Mouse (Mus musculus) midbrain, embryonic 11.5 days (tissue): Measurements from ENCODE around the gene Hist1h1d. TPM values are rescaled to one million over a fixed set of nuclear protein-coding genes. Genes with fewer than 3 reads are reported as not detected.

ENCODE experiments used
- ATAC-seq: fragments of 200-750 bp; cut with Nextera tagmentation; 2 replicates; pipeline ENCODE4 v1.8.0; 2017; ENCODE audit warnings: moderate TSS enrichment, moderate library complexity; ENCODE audit not compliant: low FRiP score
- DNase-seq: peaks from one replicate; pipeline ENCODE4 v3.0.0; 2015; ENCODE audit warnings: low spot score; ENCODE audit errors: missing footprints
- H3K27ac ChIP-seq: fragments of 300-500 bp; sonication (generic); 2 replicates; pipeline ENCODE4 v1.5.1; 2014; ENCODE audit warnings: low read depth, low read length
- H3K27me3 ChIP-seq: fragments of 300-500 bp; sonication (generic); 2 replicates; pipeline ENCODE4 v1.6.1; 2014; ENCODE audit warnings: mild to moderate bottlenecking, low read length, moderate library complexity, mixed read lengths; ENCODE audit not compliant: control insufficient read depth, insufficient read depth
- H3K36me3 ChIP-seq: fragments of 300-500 bp; sonication (generic); 2 replicates; pipeline ENCODE4 v1.6.1; 2014; ENCODE audit warnings: mild to moderate bottlenecking, low read length, moderate library complexity, mixed read lengths; ENCODE audit not compliant: control insufficient read depth, insufficient read depth
- H3K4me1 ChIP-seq: fragments of 300-500 bp; sonication (generic); 2 replicates; pipeline ENCODE4 v1.6.1; 2014; ENCODE audit warnings: low read length; ENCODE audit not compliant: control insufficient read depth, insufficient read depth
- H3K4me2 ChIP-seq: fragments of 300-500 bp; sonication (generic); 2 replicates; pipeline ENCODE4 v1.6.1; 2014; ENCODE audit warnings: mild to moderate bottlenecking, moderate library complexity
- H3K4me3 ChIP-seq: fragments of 300-500 bp; sonication (generic); 2 replicates; pipeline ENCODE4 v1.5.1; 2014; ENCODE audit warnings: low read depth, low read length
- H3K9ac ChIP-seq: fragments of 300-500 bp; sonication (generic); 2 replicates; pipeline ENCODE4 v1.6.1; 2014; ENCODE audit warnings: low read length
- H3K9me3 ChIP-seq: fragments of 300-500 bp; sonication (generic); 2 replicates; pipeline ENCODE4 v1.6.1; 2016; ENCODE audit warnings: low read length; ENCODE audit not compliant: control insufficient read depth
- WGBS: fragments of 180-500 bp; shearing (Covaris S2); extraction: QIAGEN DNeasy Blood & Tissue Kit; methylation state at CpG from one replicate; pipeline ENCODE4 v1.1.7; 2014; 5-methylcytosine and 5-hydroxymethylcytosine counted together
- polyA plus RNA-seq: library from polyadenylated mRNA; unstranded; fragments of >200 nt; fragmentation: Nextera tagmentation; extraction: Ambion mirVana; gene quantifications from 2 replicates; pipeline ENCODE4 v1.2.1, GENCODE M21; 2014

The Hist1h1d gene
- polyA plus RNA-seq = 0.59 and 0.61 TPM in 2 replicates

- peak within 1 kb of the TSS; percentile 89; the same call in 1 of the 2 replicates for H3K9ac ChIP-seq
- H3K4me3 ChIP-seq = no peak within 1 kb of the TSS
- H3K36me3 ChIP-seq = no peaks in the 10 kb centered on the region
- H3K4me2 ChIP-seq = peak within 1 kb of the TSS; percentile 93; the same call in 1 of the 2 replicates
- no peaks in the 10 kb centered on the region for H3K27me3 ChIP-seq
- ATAC-seq (no peak), DNase-seq (no peak)
- H3K27ac ChIP-seq = peak within 1 kb of the TSS; percentile 98
- no peaks in the 10 kb centered on the region for H3K9me3 ChIP-seq
- H3K4me1 ChIP-seq = peaks cover 9% of the 10 kb centered on the region
Measured at GRCm38 (mm10) chr13:23552962-23553361, at the start of gene Hist1h1d. Hist1h1d (plus strand) TSS chr13:23553262.

DNA sequence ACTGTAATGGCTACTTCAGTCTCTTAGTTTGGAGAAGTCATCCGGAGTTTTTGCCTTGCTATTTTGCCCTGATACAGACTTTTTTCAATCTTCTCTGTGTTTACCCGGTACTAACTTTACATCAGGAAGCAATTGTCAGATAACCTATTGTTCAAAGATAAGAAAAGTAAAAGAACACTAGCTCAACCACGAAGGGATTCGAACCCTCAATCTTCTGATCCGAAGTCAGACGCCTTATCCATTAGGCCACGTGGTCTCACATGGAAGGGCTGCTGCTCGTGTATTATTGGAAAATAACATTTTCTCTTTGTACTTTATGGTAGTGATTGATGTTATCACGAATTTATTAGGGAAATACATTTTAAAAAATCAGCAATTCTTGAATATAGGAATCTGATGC lies 49.3 kb upstream of the Hist1h1d start:
- H3K9me3 ChIP-seq = no peaks in the 10 kb centered on the region
- no peak overlapping the region for H3K27ac ChIP-seq
- DNase-seq (peak; percentile 98), ATAC-seq (no peak; the same call in 1 of the 2 replicates)
- H3K4me1 ChIP-seq = peaks cover 13% of the 10 kb centered on the region; the same call in 1 of the 2 replicates
- no peak overlapping the region for H3K9ac ChIP-seq
- H3K4me3 ChIP-seq = 0 out of 2 replicates have a peak overlapping the region, but pooled peaks have one; percentile 4
- peaks cover 2% of the 10 kb centered on the region; the same call in 1 of the 2 replicates for H3K27me3 ChIP-seq
- no peaks in the 10 kb centered on the region for H3K36me3 ChIP-seq
- 0 out of 2 replicates have a peak overlapping the region, but pooled peaks have one; percentile 18 for H3K4me2 ChIP-seq
- under 1% methylated on average over 9 of the region's 9 CpGs for WGBS

- no peaks in the 10 kb centered on the region for H3K36me3 ChIP-seq
- H3K9me3 ChIP-seq = no peaks in the 10 kb centered on the region
- peaks cover 13% of the 10 kb centered on the region; the same call in 1 of the 2 replicates for H3K4me1 ChIP-seq
- peak overlapping the region; percentile 30 for H3K4me3 ChIP-seq
- ATAC-seq (peak; percentile 65; the same call in 1 of the 2 replicates), DNase-seq (peak; percentile 94)
- 2% methylated on average over 14 of the region's 14 CpGs for WGBS
- peak overlapping the region; percentile 31 for H3K9ac ChIP-seq
- no peak overlapping the region for H3K27ac ChIP-seq
- peak overlapping the region; percentile 39 for H3K4me2 ChIP-seq
- peaks cover 2% of the 10 kb centered on the region; the same call in 1 of the 2 replicates for H3K27me3 ChIP-seq
Measured at GRCm38 (mm10) chr13:23505662-23506345, 47.3 kb upstream of the Hist1h1d start.

- Histone ChIP-seq H3K27ac (no peak overlapping the region), H3K4me1 (peaks cover 13% of the 10 kb centered on the region; the same call in 1 of the 2 replicates), H3K27me3 (peaks cover 2% of the 10 kb centered on the region; the same call in 1 of the 2 replicates), H3K9me3 (no peaks in the 10 kb centered on the region), H3K36me3 (no peaks in the 10 kb centered on the region), H3K4me3 (peak overlapping the region; percentile 30), H3K4me2 (peak overlapping the region; percentile 39), H3K9ac (no peak overlapping the region)
- ATAC-seq = peak; percentile 58; the same call in 1 of the 2 replicates
- DNase-seq = peak; percentile 99
- 0% methylated on average over 13 of the region's 13 CpGs for WGBS
Measured at GRCm38 (mm10) chr13:23506351-23506750, 46.7 kb upstream of the Hist1h1d start.

GRCm38 (mm10) chr13:23506819-23507515 lies 46.1 kb upstream of the Hist1h1d start:
- Histone ChIP-seq H3K4me2 (no peak overlapping the region), H3K4me3 (peak overlapping the region; percentile 30; the same call in 1 of the 2 replicates), H3K9me3 (no peaks in the 10 kb centered on the region), H3K27me3 (peaks cover 2% of the 10 kb centered on the region; the same call in 1 of the 2 replicates), H3K9ac (no peak overlapping the region), H3K36me3 (no peaks in the 10 kb centered on the region), H3K27ac (no peak overlapping the region), H3K4me1 (peaks cover 13% of the 10 kb centered on the region; the same call in 1 of the 2 replicates)
- ATAC-seq (peak; percentile 34; the same call in 1 of the 2 replicates), DNase-seq (no peak)
- 11% methylated on average over 14 of the region's 14 CpGs for WGBS

DNA sequence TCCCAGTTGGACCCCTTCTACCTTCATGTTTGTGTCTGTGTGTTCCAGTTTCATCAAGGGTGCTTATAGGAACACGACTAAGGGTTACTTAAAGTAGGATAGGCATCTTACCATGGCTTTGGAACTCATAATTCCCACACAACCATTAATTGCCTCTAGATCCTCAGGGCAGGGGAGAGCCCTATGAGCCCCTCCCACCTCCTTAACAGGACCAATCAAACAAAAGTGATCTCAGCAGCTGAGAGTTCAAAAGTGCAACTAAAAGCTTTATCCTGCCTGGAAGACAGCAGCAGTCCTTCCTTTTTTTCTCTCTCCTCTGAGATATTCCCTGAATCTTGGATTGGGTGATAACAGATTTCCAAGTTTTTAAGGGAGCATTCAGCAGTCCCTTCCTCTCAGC lies 42.9 kb upstream of the Hist1h1d start:
- WGBS = 40% methylated on average over 1 of the region's 1 CpGs
- H3K27me3 ChIP-seq = peaks cover 2% of the 10 kb centered on the region; the same call in 1 of the 2 replicates
- DNase-seq = no peak
- no peaks in the 10 kb centered on the region for H3K9me3 ChIP-seq
- no peak overlapping the region for H3K4me3 ChIP-seq
- no peak overlapping the region for H3K4me2 ChIP-seq
- no peaks in the 10 kb centered on the region for H3K36me3 ChIP-seq
- H3K27ac ChIP-seq = no peak overlapping the region
- no peak for ATAC-seq
- no peak overlapping the region for H3K9ac ChIP-seq
- peaks cover 8% of the 10 kb centered on the region; the same call in 1 of the 2 replicates for H3K4me1 ChIP-seq

DNA sequence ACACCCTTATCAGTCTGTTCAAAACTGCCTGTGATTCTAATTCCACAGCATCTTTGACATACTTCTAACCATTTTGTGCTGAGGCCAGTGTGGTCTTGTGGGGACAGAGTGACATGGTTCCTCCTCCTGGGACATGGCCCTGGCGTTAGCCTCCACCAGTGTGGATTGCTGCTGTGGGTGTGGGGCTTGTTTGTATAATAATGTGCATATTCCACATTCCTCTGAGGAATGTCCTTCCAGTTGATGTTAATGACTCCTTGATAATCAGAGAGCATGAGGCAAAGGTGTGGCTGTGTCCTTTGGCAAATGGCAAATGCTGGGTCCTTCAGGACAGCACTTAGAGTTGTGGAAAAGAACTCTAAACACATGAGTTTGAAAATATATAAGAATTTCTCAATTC lies 39.5 kb upstream of the Hist1h1d start:
- no peak overlapping the region for H3K27ac ChIP-seq
- DNase-seq = no peak
- H3K4me3 ChIP-seq = no peak overlapping the region
- ATAC-seq = no peak
- H3K9me3 ChIP-seq = no peaks in the 10 kb centered on the region
- no peaks in the 10 kb centered on the region for H3K4me1 ChIP-seq
- H3K9ac ChIP-seq = no peak overlapping the region
- H3K27me3 ChIP-seq = no peaks in the 10 kb centered on the region
- H3K36me3 ChIP-seq = no peaks in the 10 kb centered on the region
- WGBS = 82% methylated on average over 1 of the region's 1 CpGs
- no peak overlapping the region for H3K4me2 ChIP-seq

DNA sequence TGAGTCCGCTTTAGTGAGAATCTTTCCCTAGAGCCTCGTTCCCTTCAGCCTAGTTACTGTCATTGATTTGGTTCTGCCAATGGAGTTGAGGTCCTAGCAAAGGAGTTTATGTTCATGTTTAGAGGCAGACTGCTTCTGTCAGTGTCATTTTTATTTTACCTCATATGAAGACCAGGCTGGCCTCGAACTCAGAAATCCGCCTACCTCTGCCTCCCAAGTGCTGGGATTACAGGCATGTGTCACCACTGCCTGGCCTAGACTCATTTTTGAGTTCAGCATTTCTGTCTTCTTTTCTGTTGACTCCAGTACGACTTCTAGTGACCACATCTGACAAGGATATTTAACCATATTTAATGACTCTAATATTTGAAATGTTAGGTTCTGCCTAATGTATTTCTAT lies 37.8 kb upstream of the Hist1h1d start:
- Histone ChIP-seq H3K4me3 (no peak overlapping the region), H3K9me3 (no peaks in the 10 kb centered on the region), H3K4me1 (no peaks in the 10 kb centered on the region), H3K9ac (no peak overlapping the region), H3K27me3 (no peaks in the 10 kb centered on the region), H3K4me2 (no peak overlapping the region), H3K27ac (no peak overlapping the region), H3K36me3 (no peaks in the 10 kb centered on the region)
- ATAC-seq (no peak), DNase-seq (peak; percentile 78)
- WGBS = 74% methylated on average over 5 of the region's 5 CpGs
